Mouse (Mus musculus) neural tube, embryonic 14.5 days (tissue): ENCODE data around the gene Gm1123. TPM values are rescaled to one million over a fixed set of nuclear protein-coding genes. Genes with fewer than 3 reads are reported as not detected.
A peak's percentile ranks its signal among the peaks of the same experiment; 100 is the strongest.

ENCODE experiments used
- ATAC-seq: fragments of 200-750 bp; cut with Nextera tagmentation; 2 replicates; pipeline ENCODE4 v1.8.0; 2017; ENCODE audit warnings: low read depth, mild to moderate bottlenecking, moderate TSS enrichment, moderate library complexity
- H3K27ac ChIP-seq: fragments of 300-500 bp; sonication (generic); 2 replicates; pipeline ENCODE4 v1.5.1; 2014; ENCODE audit warnings: low read depth, mild to moderate bottlenecking, control low read depth, low read length, moderate library complexity, mixed read lengths
- H3K27me3 ChIP-seq: fragments of 300-500 bp; sonication (generic); 2 replicates; pipeline ENCODE4 v1.6.1; 2014; ENCODE audit warnings: low read length; ENCODE audit not compliant: control insufficient read depth, insufficient read depth
- H3K36me3 ChIP-seq: fragments of 300-500 bp; sonication (generic); 2 replicates; pipeline ENCODE4 v1.6.1; 2014; ENCODE audit warnings: low read length, mixed read lengths; ENCODE audit not compliant: control insufficient read depth, insufficient read depth
- H3K4me1 ChIP-seq: fragments of 300-500 bp; sonication (generic); 2 replicates; pipeline ENCODE4 v1.6.1; 2014; ENCODE audit warnings: low read length; ENCODE audit not compliant: control insufficient read depth, insufficient read depth
- H3K4me2 ChIP-seq: fragments of 300-500 bp; sonication (generic); 2 replicates; pipeline ENCODE4 v1.6.1; 2014; ENCODE audit warnings: mild to moderate bottlenecking, low read depth, low read length, control low read depth
- H3K4me3 ChIP-seq: fragments of 300-500 bp; sonication (generic); 2 replicates; pipeline ENCODE4 v1.5.1; 2014; ENCODE audit warnings: low read depth, low read length, control low read depth, mixed read lengths
- H3K9ac ChIP-seq: fragments of 300-500 bp; sonication (generic); replicated peaks from 2 replicates; pipeline ENCODE4 v1.6.1; 2014; ENCODE audit warnings: low read depth, mild to moderate bottlenecking, control low read depth, low read length, mixed read lengths
- H3K9me3 ChIP-seq: fragments of 300-500 bp; sonication (generic); 2 replicates; pipeline ENCODE4 v1.6.1; 2016; ENCODE audit warnings: low read length; ENCODE audit not compliant: control insufficient read depth
- WGBS: fragments of 180-500 bp; shearing (Covaris S2); extraction: QIAGEN DNeasy Blood & Tissue Kit; methylation state at CpG from one replicate; pipeline ENCODE4 v1.1.7; 2014; 5-methylcytosine and 5-hydroxymethylcytosine counted together
- polyA plus RNA-seq: library from polyadenylated mRNA; unstranded; fragments of >200 nt; fragmentation: Nextera tagmentation; extraction: Ambion mirVana; gene quantifications from 2 replicates; pipeline ENCODE4 v1.2.1, GENCODE M21; 2014

Gm1123 gene
- polyA plus RNA-seq, 1 experiment from 2014 or later = not detected

DNA sequence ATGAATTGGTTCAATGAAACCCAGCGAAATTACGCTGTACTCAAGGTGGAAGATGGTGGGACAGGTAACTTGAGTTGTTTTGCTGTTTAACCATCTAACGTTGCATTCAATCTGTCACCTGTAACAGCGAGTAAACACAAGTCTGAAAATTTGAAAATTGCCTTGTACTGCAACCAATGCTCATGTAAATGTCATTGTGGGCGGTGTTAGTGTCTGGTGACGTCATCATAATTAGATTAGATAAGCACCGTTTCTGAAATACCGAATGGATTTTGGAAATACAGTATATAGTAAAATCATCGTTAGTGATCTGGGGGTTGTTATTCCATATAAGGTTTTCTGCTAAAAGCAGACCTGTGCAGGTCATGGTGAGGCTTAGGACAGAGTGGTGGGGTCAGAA, 48.4 kb downstream of the Gm1123 start:
- Histone ChIP-seq H3K27ac (no peak overlapping the region), H3K27me3 (no peaks in the 10 kb centered on the region), H3K4me1 (peaks cover 11% of the 10 kb centered on the region), H3K9ac (peak overlapping the region; percentile 86), H3K36me3 (no peaks in the 10 kb centered on the region), H3K4me2 (peak overlapping the region; percentile 75), H3K9me3 (no peaks in the 10 kb centered on the region), H3K4me3 (peak overlapping the region; percentile 79)
- 53% methylated on average over 9 of the region's 9 CpGs for WGBS
- no peak for ATAC-seq

DNA sequence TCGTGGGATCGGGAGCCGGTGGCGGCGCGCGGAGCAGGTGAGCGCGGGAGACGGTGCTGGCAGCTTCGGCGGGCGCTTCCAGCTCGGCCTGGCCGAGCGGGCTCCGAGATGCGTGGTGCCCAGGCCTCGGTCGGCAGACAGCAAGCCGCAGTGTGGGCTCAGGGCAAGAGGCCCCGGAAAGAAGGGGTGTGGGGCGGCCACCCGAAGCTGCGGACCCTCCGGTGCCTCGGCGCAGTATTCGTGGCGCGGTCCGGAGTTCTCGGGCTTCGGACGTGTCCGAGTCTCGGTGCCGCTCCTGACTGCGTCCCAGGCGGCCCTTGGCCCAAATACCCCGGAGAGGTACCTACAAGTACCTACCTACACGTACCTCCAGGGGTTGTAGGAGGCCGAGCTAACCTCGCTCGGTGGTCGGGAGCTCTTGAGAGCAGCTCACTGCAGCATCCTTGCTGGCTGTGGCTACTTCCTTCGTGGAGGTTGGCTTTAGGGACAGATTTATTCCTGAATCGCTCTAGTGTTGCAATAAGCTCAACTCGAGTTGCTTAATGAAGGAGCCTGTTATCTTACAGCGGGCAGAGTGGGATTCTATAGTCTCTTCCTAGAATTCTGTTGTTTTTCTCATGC, 48.9 kb downstream of the Gm1123 start:
- Histone ChIP-seq H3K9ac (peak overlapping the region; percentile 86), H3K27ac (peak overlapping the region; percentile 79), H3K4me1 (peaks cover 11% of the 10 kb centered on the region), H3K27me3 (no peaks in the 10 kb centered on the region), H3K9me3 (no peaks in the 10 kb centered on the region), H3K4me3 (peak overlapping the region; percentile 79), H3K4me2 (peak overlapping the region; percentile 75), H3K36me3 (no peaks in the 10 kb centered on the region)
- ATAC-seq = peak; percentile 73
- WGBS = under 1% methylated on average over 43 of the region's 50 CpGs

DNA sequence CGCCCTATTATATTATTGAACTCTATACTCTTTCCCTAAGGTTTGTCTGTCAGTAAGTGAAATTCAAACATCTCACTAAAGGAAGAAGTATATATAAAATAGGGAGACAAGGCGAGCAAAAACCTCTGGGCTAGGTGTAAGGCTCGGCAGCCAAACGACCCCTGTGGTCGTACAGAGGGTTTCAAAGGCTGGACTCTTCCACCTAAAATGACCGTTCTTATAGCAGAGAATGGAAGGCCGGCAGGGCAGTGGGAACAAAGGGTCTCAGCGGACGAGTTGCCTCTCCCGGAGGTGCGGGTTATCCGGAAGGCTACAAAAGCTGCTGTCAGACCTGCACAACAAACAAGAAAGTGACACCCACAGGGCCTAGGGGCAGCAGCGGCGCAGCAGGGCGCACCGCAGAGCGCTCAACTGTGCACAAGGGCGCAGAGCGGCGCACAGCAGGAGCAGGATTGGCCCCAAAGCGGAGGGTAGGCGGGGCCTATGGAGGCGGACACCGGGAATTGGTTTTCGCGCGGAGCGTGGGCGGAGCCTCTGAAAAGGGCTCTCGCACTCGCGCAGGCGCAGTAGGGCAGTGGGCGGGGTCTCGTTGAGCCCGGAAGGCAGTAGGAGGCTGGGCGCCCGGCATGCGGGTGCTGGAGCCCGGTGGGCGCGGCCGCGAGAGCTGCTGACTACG, 49.6 kb downstream of the Gm1123 start, which contains the start of gene Faim:
Gene Faim (plus strand): TSS at position 574 of the 676 bp plus-strand sequence.
- Histone ChIP-seq H3K4me2 (peak within 1 kb of the TSS; percentile 75), H3K4me3 (peak within 1 kb of the TSS; percentile 79), H3K36me3 (no peaks in the 10 kb centered on the region), H3K9me3 (no peaks in the 10 kb centered on the region), H3K27ac (peak within 1 kb of the TSS; percentile 79), H3K9ac (peak within 1 kb of the TSS; percentile 86), H3K4me1 (peaks cover 11% of the 10 kb centered on the region), H3K27me3 (no peaks in the 10 kb centered on the region)
- peak; percentile 98 for ATAC-seq
- 1% methylated on average over 41 of the region's 45 CpGs for WGBS

DNA sequence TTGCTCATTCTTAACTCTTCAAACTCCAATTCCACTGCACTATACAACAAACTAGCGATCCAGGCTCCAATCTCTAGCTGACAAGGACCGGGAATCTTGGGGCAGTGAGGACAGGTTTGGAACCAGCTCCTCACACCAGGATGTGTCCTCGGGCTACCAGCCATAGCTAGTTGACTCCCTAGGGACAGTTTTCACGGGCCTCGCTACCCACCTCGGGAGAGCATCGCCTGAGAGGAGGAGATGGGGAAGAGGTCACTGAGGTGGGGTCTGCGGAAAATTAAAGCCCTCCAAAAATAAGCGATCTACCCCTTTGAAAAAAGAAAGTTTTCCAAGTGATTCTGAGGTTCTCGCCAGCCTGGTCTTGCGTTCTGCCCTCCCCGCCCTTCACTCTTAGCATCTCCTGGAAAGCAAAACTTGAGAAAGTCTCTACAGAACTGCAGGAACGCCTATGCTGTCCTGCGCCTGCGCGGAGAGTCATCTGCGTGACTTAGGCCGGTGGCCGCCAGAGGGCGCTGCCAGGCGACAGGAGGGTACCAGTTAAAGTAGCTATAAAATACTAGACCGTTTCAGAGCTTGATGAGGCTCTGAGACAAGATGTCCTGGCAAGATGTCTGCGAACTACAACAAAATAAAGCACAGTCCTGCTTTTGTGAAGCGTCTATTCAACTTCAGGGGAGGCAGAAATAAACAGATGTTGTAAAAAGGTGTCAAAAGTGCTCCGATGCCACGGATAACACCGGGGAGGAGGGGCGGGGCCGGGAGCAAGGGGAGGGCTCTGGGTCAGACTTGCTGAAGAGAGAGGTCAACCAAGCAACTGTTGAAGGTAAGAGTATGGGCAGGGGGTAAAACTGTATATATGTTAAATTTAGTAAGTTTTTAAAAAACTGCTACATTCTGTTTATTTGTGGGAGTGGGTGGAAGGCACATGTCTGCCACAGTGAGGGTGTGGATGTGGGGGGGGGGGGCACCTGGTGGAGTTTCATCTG, 55.8 kb downstream of the Gm1123 start:
- H3K9ac ChIP-seq = no peak overlapping the region
- 5% methylated on average over 29 of the region's 29 CpGs for WGBS
- ATAC-seq = peak; percentile 80
- no peaks in the 10 kb centered on the region for H3K9me3 ChIP-seq
- peak overlapping the region; percentile 1; the same call in 1 of the 2 replicates for H3K4me3 ChIP-seq
- H3K27ac ChIP-seq = no peak overlapping the region
- H3K4me2 ChIP-seq = peak overlapping the region; percentile 33
- H3K4me1 ChIP-seq = peaks cover 3% of the 10 kb centered on the region; the same call in 1 of the 2 replicates
- H3K36me3 ChIP-seq = no peaks in the 10 kb centered on the region
- H3K27me3 ChIP-seq = peaks cover 9% of the 10 kb centered on the region

DNA sequence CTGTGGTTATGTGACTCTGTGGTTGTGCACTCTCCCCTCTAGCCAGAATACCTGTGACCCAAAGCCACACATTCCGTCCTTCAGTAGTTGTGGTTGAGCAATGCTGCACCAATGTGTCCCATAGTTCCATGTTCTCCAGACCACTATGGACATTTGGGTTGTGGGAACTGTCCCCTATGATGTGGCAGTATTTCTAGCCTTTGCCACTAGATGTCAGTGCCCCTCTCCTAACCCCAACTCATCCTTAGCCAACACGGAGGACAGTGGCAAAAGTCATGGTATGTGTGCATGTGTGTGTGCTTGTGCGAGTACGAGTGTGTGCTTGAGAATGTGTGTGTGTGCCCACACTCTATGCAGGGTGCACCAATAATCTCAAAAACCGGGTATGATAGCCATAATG, 59.0 kb downstream of the Gm1123 start:
- Histone ChIP-seq H3K4me2 (no peak overlapping the region), H3K27ac (no peak overlapping the region), H3K36me3 (no peaks in the 10 kb centered on the region), H3K9ac (no peak overlapping the region), H3K27me3 (peaks cover 35% of the 10 kb centered on the region), H3K4me3 (no peak overlapping the region), H3K4me1 (0 out of 2 replicates have a peak, but pooled peaks cover 3% of the 10 kb centered on the region), H3K9me3 (no peaks in the 10 kb centered on the region)
- 53% methylated on average over 5 of the region's 5 CpGs for WGBS
- ATAC-seq = no peak

DNA sequence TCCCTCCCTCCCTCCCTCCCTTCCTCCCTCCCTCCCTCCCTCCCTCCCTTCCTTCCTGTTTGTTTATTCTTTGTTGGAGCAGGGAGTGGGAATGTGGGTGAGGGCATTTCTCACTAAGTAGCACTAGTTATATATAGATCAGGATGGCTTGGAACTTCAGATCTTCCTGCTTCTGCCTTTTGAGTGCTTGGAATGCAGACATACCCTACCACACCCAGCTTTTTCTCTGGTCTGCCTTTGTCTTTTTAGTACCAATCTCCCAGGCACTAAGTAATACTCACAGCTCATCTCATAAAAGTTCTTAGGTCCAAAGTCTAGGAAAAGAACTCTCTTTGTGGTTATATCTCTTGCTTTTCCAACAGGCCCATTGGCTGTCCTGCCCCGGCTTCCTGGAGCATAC, 59.4 kb downstream of the Gm1123 start:
- no peak for ATAC-seq
- no peaks in the 10 kb centered on the region for H3K9me3 ChIP-seq
- 0 out of 2 replicates have a peak, but pooled peaks cover 3% of the 10 kb centered on the region for H3K4me1 ChIP-seq
- no peaks in the 10 kb centered on the region for H3K36me3 ChIP-seq
- H3K27me3 ChIP-seq = peaks cover 38% of the 10 kb centered on the region
- H3K4me3 ChIP-seq = no peak overlapping the region
- H3K27ac ChIP-seq = no peak overlapping the region
- H3K4me2 ChIP-seq = no peak overlapping the region
- WGBS = 96% methylated on average over 1 of the region's 1 CpGs
- no peak overlapping the region for H3K9ac ChIP-seq

DNA sequence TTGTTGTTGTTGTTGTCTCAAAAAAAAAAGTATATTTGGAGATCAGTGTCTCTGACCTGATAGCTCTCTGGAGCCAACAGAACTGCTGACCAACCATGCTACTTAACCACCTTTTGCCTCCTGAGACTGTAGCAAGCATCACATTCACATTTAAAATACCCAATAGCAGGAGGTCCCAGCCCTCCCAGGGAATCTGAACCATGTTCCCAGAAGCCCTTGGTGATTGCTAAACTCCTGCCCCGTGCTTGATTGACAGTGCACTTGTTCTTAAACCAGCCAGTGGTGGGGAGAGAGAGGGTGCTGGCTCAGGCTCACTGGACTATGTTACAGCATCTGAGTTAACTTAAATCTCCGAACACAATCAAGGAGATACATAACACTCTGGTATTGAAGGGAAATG, 60.6 kb downstream of the Gm1123 start:
- H3K9me3 ChIP-seq = no peaks in the 10 kb centered on the region
- peaks cover 48% of the 10 kb centered on the region for H3K27me3 ChIP-seq
- H3K4me3 ChIP-seq = no peak overlapping the region
- ATAC-seq = no peak
- H3K4me2 ChIP-seq = no peak overlapping the region
- 0 out of 2 replicates have a peak, but pooled peaks cover 3% of the 10 kb centered on the region for H3K4me1 ChIP-seq
- H3K36me3 ChIP-seq = no peaks in the 10 kb centered on the region
- 38% methylated on average over 2 of the region's 2 CpGs for WGBS
- H3K9ac ChIP-seq = no peak overlapping the region
- no peak overlapping the region for H3K27ac ChIP-seq

DNA sequence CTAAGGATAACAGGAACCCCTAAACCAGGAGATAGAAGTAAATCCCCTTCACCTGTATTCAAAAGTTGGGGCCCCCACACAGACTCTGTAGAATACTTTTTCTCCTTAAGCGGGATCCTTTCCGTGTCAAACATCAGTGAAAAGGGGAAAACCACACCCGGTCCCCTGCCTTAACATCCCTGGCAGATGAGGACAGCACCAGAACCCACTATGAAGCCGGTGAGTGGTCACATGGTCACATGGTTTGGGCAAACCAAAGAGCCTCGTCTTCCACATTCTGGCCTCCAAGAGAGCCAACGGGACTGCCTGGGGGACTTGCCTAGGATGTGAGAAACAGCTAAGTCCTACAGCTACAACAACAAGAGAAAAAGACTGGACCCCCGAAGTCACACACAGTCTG, 62.0 kb downstream of the Gm1123 start:
- Histone ChIP-seq H3K4me1 (0 out of 2 replicates have a peak, but pooled peaks cover 3% of the 10 kb centered on the region), H3K9ac (no peak overlapping the region), H3K9me3 (no peaks in the 10 kb centered on the region), H3K4me2 (peak overlapping the region; percentile 42), H3K27me3 (peaks cover 58% of the 10 kb centered on the region), H3K27ac (no peak overlapping the region), H3K36me3 (no peaks in the 10 kb centered on the region), H3K4me3 (peak overlapping the region; percentile 17; the same call in 1 of the 2 replicates)
- ATAC-seq = no peak
- WGBS = 3% methylated on average over 7 of the region's 7 CpGs
